Mouse (Mus musculus): ENCODE results near the gene Gm815.

- TF ChIP-seq CTCF (IDR thresholded peaks at IDR 0.05; ENCODE audit: low read depth) (no peak), EP300 (IDR thresholded peaks at IDR 0.05; ENCODE audit: low read depth) (no peak)
These were observed 20.5 kb upstream of the Gm815 start for GRCm38 (mm10) chr19:26864975-26865690.
